Mouse (Mus musculus): ENCODE measurements around the gene Daam1.

GRCm38 (mm10) chr12:71998653-71999052 is 167.8 kb downstream of the Daam1 start:
- no peak for TF ChIP-seq POLR2A (IDR thresholded peaks at IDR 0.05; ENCODE audit: extremely low read depth, insufficient read depth, low read length)
- TF ChIP-seq CTCF (IDR thresholded peaks at IDR 0.05; ENCODE audit: extremely low read depth, insufficient read depth, low read length): no peak

Data from cortical plate, adult 2 months (tissue).